Mouse (Mus musculus) heart, postnatal 0 days (tissue): ENCODE data around the gene Slc26a11.

ENCODE experiments used
- CTCF ChIP-seq: IDR thresholded peaks from 2 replicates; pipeline ENCODE4 v1.5.1; 2016; ENCODE audit warnings: antibody characterized with exemption, control low read depth, low read depth
- EP300 ChIP-seq: IDR thresholded peaks from 2 replicates; pipeline ENCODE4 v1.6.1; 2016; ENCODE audit warnings: antibody characterized with exemption, low read depth

- TF ChIP-seq CTCF, result no peak
- TF ChIP-seq EP300, result no peak
Measured at GRCm38 (mm10) chr11:119384904-119385303, 29.5 kb downstream of the Slc26a11 start.
